Mouse (Mus musculus) neural tube, embryonic 13.5 days (tissue): ENCODE results near the gene Drg1. TPM values are rescaled to one million over a fixed set of nuclear protein-coding genes. Genes with fewer than 3 reads are reported as not detected.
A peak's percentile ranks its signal among the peaks of the same experiment; 100 is the strongest.
"Not testable (repeated sequence)": the region's sequence is repeated elsewhere in the genome, so short reads cannot be mapped to it uniquely, and the experiment has no call there.

ENCODE experiments used
- ATAC-seq: fragments of 200-750 bp; cut with Nextera tagmentation; 2 replicates; pipeline ENCODE4 v1.8.0; 2017; ENCODE audit warnings: low read depth, mild to moderate bottlenecking, moderate TSS enrichment, moderate library complexity
- H3K27ac ChIP-seq: fragments of 300-500 bp; sonication (generic); replicated peaks from 2 replicates; pipeline ENCODE4 v1.5.1; 2015; ENCODE audit warnings: moderate library complexity, mild to moderate bottlenecking, inconsistent platforms
- H3K27me3 ChIP-seq: fragments of 300-500 bp; sonication (generic); 2 replicates; pipeline ENCODE4 v1.6.1; 2015; ENCODE audit warnings: mild to moderate bottlenecking, inconsistent platforms
- H3K36me3 ChIP-seq: fragments of 300-500 bp; sonication (generic); 2 replicates; pipeline ENCODE4 v1.6.1; 2015; ENCODE audit warnings: mild to moderate bottlenecking, inconsistent platforms
- H3K4me1 ChIP-seq: fragments of 300-500 bp; sonication (generic); replicated peaks from 2 replicates; pipeline ENCODE4 v1.6.1; 2015; ENCODE audit warnings: inconsistent platforms
- H3K4me2 ChIP-seq: fragments of 300-500 bp; sonication (generic); 2 replicates; pipeline ENCODE4 v1.6.1; 2015; ENCODE audit warnings: inconsistent platforms, mild to moderate bottlenecking, moderate library complexity
- H3K4me3 ChIP-seq: fragments of 300-500 bp; sonication (generic); 2 replicates; pipeline ENCODE4 v1.5.1; 2015; ENCODE audit warnings: mild to moderate bottlenecking, inconsistent platforms
- H3K9ac ChIP-seq: fragments of 300-500 bp; sonication (generic); 2 replicates; pipeline ENCODE4 v1.6.1; 2015; ENCODE audit warnings: moderate library complexity, mild to moderate bottlenecking, inconsistent platforms
- H3K9me3 ChIP-seq: fragments of 300-500 bp; sonication (generic); 2 replicates; pipeline ENCODE4 v1.6.1; 2016; ENCODE audit warnings: inconsistent platforms
- WGBS: fragments of 180-500 bp; shearing (Covaris S2); methylation state at CpG from one replicate; pipeline ENCODE4 v1.1.7; 2015; 5-methylcytosine and 5-hydroxymethylcytosine counted together
- polyA plus RNA-seq: library from polyadenylated mRNA; unstranded; fragments of >200 nt; fragmentation: Nextera tagmentation; extraction: Ambion mirVana; gene quantifications from 2 replicates; pipeline ENCODE4 v1.2.1, GENCODE M21; 2015

The Drg1 gene
- polyA plus RNA-seq, 1 experiment from 2014 or later = 231 TPM

DNA sequence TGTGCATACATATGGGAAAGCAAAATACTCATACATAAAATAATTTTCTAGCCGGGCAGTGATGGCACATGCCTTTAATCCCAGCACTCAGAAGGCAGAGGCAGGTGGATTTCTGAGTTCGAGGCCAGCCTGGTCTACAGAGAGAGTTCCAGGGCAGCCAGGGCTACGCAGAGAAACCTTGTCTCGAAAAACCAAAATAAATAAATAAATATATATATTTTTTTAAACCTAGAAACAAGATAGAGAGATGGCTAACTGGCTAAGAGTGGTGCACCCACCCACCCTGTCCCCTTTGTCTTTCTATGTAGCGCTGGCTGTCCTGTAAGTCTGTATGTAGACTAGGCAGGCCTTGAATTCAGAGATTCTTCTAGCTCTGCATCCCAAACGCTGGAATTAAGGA, 93.7 kb downstream of the Drg1 start:
- H3K4me2 ChIP-seq, ATAC-seq, H3K36me3 ChIP-seq, H3K4me1 ChIP-seq, H3K27me3 ChIP-seq, H3K9ac ChIP-seq, H3K4me3 ChIP-seq, H3K27ac ChIP-seq: not testable (repeated sequence)
- peaks cover 23% of the 10 kb centered on the region for H3K9me3 ChIP-seq
- 54% methylated on average over 5 of the region's 6 CpGs for WGBS

GRCm38 (mm10) chr11:3171931-3172330, 94.3 kb downstream of the Drg1 start:
- not testable (repeated sequence) for H3K27ac ChIP-seq

DNA sequence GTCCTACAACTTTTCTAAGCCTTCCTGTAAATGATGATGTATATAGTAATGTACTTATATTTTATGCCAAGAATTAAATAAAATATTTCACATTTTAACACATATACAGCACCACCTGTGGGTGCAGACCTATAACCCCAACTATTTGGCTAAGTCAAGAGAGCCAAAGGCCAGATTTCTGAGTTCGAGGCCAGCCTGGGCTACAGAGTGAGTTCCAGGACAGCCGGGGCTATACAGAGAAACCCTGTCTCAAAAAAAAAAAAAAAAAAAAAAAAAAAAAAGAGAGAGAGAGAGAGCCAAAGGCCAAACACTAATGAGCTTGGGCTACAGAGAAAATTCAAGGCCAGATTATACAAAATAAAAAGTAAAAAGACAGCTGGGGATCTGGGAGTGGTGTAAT, 97.2 kb downstream of the Drg1 start:
- not testable (repeated sequence) for H3K4me1 ChIP-seq, H3K9ac ChIP-seq, H3K36me3 ChIP-seq, H3K27me3 ChIP-seq, H3K27ac ChIP-seq, H3K4me3 ChIP-seq, H3K4me2 ChIP-seq, ATAC-seq
- WGBS = 72% methylated on average over 2 of the region's 2 CpGs
- H3K9me3 ChIP-seq = peaks cover 33% of the 10 kb centered on the region

More at GRCm38 (mm10) chr11:3171931-3172330, 94.3 kb downstream of the Drg1 start:
- not testable (repeated sequence) for ATAC-seq, H3K4me1 ChIP-seq, H3K4me2 ChIP-seq, H3K27me3 ChIP-seq, H3K4me3 ChIP-seq, H3K9ac ChIP-seq, H3K36me3 ChIP-seq
- 67% methylated on average over 1 of the region's 1 CpGs for WGBS
- H3K9me3 ChIP-seq = peaks cover 26% of the 10 kb centered on the region

DNA sequence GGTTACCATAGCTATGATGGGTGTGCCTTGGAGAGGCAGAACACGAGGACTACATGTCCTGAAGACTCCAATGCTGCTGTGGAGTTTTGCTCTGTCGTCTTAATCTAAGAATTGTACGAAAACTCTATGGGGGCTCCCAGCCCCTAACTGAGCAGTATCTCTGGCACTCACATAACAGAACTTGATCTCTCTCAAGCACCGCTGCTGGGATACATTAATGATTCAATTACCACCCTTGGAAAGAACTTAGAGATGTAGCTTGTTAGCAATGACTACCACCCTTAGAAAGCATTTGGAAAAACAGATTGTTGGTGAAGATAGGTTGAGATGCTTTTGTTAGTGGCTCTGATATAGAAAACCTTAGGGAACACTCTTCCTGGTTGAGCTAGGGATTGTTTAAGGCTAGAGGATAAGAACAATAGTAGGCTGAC, 98.6 kb downstream of the Drg1 start:
- H3K9me3 ChIP-seq = peaks cover 29% of the 10 kb centered on the region
- not testable (repeated sequence) for H3K4me3 ChIP-seq, H3K9ac ChIP-seq, H3K36me3 ChIP-seq, H3K4me1 ChIP-seq, H3K4me2 ChIP-seq, ATAC-seq, H3K27me3 ChIP-seq, H3K27ac ChIP-seq
- 74% methylated on average over 4 of the region's 4 CpGs for WGBS

DNA sequence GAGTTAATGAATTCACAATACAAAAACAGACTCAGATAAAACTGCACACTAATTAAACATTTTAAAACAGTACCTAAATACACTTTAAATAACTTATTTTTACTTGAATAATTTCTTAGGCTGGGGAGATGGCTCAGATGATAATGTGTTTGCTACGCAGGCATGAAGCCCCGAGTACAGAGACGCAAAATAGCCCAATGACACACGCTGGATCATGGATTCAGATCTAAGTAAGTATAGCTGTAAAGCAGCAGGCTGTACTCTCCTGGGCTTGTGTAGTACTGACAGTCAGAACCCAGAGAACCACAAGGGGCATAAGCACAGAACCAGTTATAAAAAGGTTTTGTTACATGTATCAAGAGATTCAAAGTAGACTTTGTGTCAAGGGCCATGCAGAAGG, 99.1 kb downstream of the Drg1 start:
- not testable (repeated sequence) for H3K27ac ChIP-seq, H3K27me3 ChIP-seq, H3K4me2 ChIP-seq, H3K4me3 ChIP-seq, ATAC-seq, H3K4me1 ChIP-seq, H3K9ac ChIP-seq, H3K36me3 ChIP-seq
- H3K9me3 ChIP-seq = peaks cover 33% of the 10 kb centered on the region
- 89% methylated on average over 4 of the region's 4 CpGs for WGBS

- H3K9me3 ChIP-seq = peaks cover 30% of the 10 kb centered on the region
- H3K27me3 ChIP-seq, ATAC-seq, H3K27ac ChIP-seq, H3K4me2 ChIP-seq, H3K4me3 ChIP-seq, H3K4me1 ChIP-seq, H3K9ac ChIP-seq, H3K36me3 ChIP-seq: not testable (repeated sequence)
Measured at GRCm38 (mm10) chr11:3166321-3166720, 99.9 kb downstream of the Drg1 start.

- H3K36me3 ChIP-seq, H3K27me3 ChIP-seq, H3K9ac ChIP-seq, H3K4me3 ChIP-seq, H3K27ac ChIP-seq, H3K4me1 ChIP-seq, H3K4me2 ChIP-seq: not testable (repeated sequence)
- WGBS = 79% methylated on average over 3 of the region's 5 CpGs
- peaks cover 31% of the 10 kb centered on the region for H3K9me3 ChIP-seq
- ATAC-seq = peak; percentile 17; the same call in 1 of the 2 replicates
Measured at GRCm38 (mm10) chr11:3165210-3165782, 100.9 kb downstream of the Drg1 start.

DNA sequence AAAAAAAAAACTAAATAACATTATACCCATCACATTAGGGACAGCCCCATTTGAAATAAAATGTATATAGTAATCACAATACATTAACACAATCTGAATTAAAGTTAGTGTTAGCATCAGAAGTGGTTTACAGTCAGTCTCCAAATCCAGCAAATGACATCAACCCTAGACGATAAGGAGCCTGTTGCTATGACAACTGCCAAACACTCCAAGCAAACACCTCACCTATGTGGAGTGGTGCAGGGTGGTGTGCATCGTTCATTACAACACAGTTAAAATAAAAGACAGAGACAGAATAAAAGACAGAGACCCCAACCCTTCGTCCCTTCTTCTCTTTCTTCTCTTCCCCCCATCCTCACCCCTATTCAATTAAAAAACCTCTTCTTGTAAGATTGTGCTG, 102.6 kb downstream of the Drg1 start:
- not testable (repeated sequence) for H3K4me3 ChIP-seq, H3K36me3 ChIP-seq, ATAC-seq, H3K27me3 ChIP-seq, H3K4me2 ChIP-seq, H3K9ac ChIP-seq, H3K4me1 ChIP-seq, H3K27ac ChIP-seq
- 64% methylated on average over 3 of the region's 3 CpGs for WGBS
- peaks cover 31% of the 10 kb centered on the region for H3K9me3 ChIP-seq

- WGBS = 86% methylated on average over 2 of the region's 2 CpGs
- not testable (repeated sequence) for H3K4me2 ChIP-seq, H3K4me3 ChIP-seq, H3K36me3 ChIP-seq, H3K27ac ChIP-seq, H3K9ac ChIP-seq, H3K4me1 ChIP-seq, ATAC-seq, H3K27me3 ChIP-seq
- H3K9me3 ChIP-seq = peaks cover 28% of the 10 kb centered on the region
Measured at GRCm38 (mm10) chr11:3163122-3163521, 103.1 kb downstream of the Drg1 start.

GRCm38 (mm10) chr11:3162236-3162897, 103.8 kb downstream of the Drg1 start:
- peak; percentile 25 for ATAC-seq
- H3K4me1 ChIP-seq, H3K4me3 ChIP-seq, H3K27ac ChIP-seq, H3K27me3 ChIP-seq, H3K9ac ChIP-seq, H3K36me3 ChIP-seq, H3K4me2 ChIP-seq: not testable (repeated sequence)
- WGBS = 66% methylated on average over 5 of the region's 5 CpGs
- H3K9me3 ChIP-seq = peaks cover 25% of the 10 kb centered on the region

- H3K4me1 ChIP-seq, H3K4me3 ChIP-seq, ATAC-seq, H3K4me2 ChIP-seq, H3K9ac ChIP-seq, H3K27ac ChIP-seq, H3K27me3 ChIP-seq, H3K36me3 ChIP-seq: not testable (repeated sequence)
- H3K9me3 ChIP-seq = peaks cover 26% of the 10 kb centered on the region
- 61% methylated on average over 1 of the region's 2 CpGs for WGBS
Measured at GRCm38 (mm10) chr11:3161370-3161769, 104.8 kb downstream of the Drg1 start.

DNA sequence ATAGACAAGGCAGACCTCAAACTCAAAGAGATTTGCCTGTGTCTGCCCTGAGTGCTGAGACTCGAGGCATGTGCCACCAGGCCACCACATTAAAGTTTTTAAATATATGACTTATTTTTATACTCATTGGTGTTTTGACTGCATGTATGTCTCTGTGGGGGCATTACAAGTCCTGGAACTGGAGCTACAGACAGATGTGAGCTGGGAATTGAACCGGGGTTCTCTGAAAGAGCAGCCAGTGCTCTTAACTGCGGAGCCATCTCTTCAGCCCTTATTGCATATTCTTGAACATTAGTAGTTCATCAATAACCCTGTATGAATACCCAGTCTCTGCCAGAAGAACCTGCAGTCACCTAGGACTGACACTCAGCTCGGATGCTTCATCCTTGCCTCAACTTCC, 107.4 kb downstream of the Drg1 start:
- not testable (repeated sequence) for H3K27ac ChIP-seq, H3K9ac ChIP-seq, H3K4me2 ChIP-seq, ATAC-seq, H3K4me3 ChIP-seq, H3K36me3 ChIP-seq, H3K4me1 ChIP-seq, H3K27me3 ChIP-seq
- WGBS = 90% methylated on average over 4 of the region's 4 CpGs
- H3K9me3 ChIP-seq = peaks cover 21% of the 10 kb centered on the region

DNA sequence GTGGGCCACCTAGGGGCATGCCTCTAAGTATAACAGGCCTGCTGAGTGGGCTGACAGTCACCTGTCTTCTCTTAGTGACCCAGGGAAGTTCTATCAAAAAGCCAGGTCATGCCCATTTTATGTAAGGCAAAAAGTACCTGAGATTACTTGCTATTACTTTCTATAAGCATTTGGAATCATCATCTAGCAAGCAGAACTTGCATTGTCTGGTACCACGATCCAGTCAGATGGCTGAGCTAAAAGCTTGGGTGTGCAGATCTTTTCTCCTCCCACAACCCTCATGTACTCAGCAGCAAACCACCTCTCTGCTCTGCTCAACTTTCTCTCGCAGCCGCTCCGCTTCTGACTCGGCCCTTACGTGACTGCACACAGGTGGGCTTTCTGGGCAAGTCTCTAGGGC, 108.2 kb downstream of the Drg1 start:
- H3K27ac ChIP-seq, H3K4me3 ChIP-seq, ATAC-seq, H3K27me3 ChIP-seq, H3K36me3 ChIP-seq, H3K9ac ChIP-seq, H3K4me1 ChIP-seq, H3K4me2 ChIP-seq: not testable (repeated sequence)
- H3K9me3 ChIP-seq = peaks cover 23% of the 10 kb centered on the region
- 93% methylated on average over 6 of the region's 6 CpGs for WGBS
